Mouse (Mus musculus) heart, embryonic 13.5 days (tissue): ENCODE measurements around the gene Srsf9. TPM values are rescaled to one million over a fixed set of nuclear protein-coding genes. Genes with fewer than 3 reads are reported as not detected.
"Not testable (repeated sequence)": the region's sequence is repeated elsewhere in the genome, so short reads cannot be mapped to it uniquely, and the experiment has no call there.

Experiments used
- ATAC-seq: fragments of 200-750 bp; cut with Nextera tagmentation; 2 replicates; pipeline ENCODE4 v1.8.0; 2017; ENCODE audit warnings: moderate TSS enrichment; ENCODE audit not compliant: insufficient number of reproducible peaks, low FRiP score, low TSS enrichment; ENCODE audit errors: extremely low read depth
- H3K27ac ChIP-seq: fragments of 300-500 bp; sonication (generic); replicated peaks from 2 replicates; pipeline ENCODE4 v1.5.1; 2015; ENCODE audit warnings: moderate library complexity, mild to moderate bottlenecking, inconsistent platforms
- H3K27me3 ChIP-seq: fragments of 300-500 bp; sonication (generic); replicated peaks from 2 replicates; pipeline ENCODE4 v1.6.1; 2015; ENCODE audit warnings: mild to moderate bottlenecking, inconsistent platforms
- H3K36me3 ChIP-seq: fragments of 300-500 bp; sonication (generic); 2 replicates; pipeline ENCODE4 v1.6.1; 2015; ENCODE audit warnings: mild to moderate bottlenecking, inconsistent platforms
- H3K4me1 ChIP-seq: fragments of 300-500 bp; sonication (generic); 2 replicates; pipeline ENCODE4 v1.6.1; 2015; ENCODE audit warnings: inconsistent platforms
- H3K4me2 ChIP-seq: fragments of 300-500 bp; sonication (generic); 2 replicates; pipeline ENCODE4 v1.6.1; 2015; ENCODE audit warnings: inconsistent platforms, mild to moderate bottlenecking, moderate library complexity
- H3K4me3 ChIP-seq: fragments of 300-500 bp; sonication (generic); 2 replicates; pipeline ENCODE4 v1.5.1; 2015; ENCODE audit warnings: moderate library complexity, mild to moderate bottlenecking, inconsistent platforms
- H3K9ac ChIP-seq: fragments of 300-500 bp; sonication (generic); 2 replicates; pipeline ENCODE4 v1.6.1; 2015; ENCODE audit warnings: inconsistent platforms, mild to moderate bottlenecking, moderate library complexity
- H3K9me3 ChIP-seq: fragments of 300-500 bp; sonication (generic); 2 replicates; pipeline ENCODE4 v1.6.1; 2016; ENCODE audit warnings: inconsistent platforms
- WGBS: fragments of 180-500 bp; shearing (Covaris S2); methylation state at CpG from one replicate; pipeline ENCODE4 v1.1.7; 2015; ENCODE audit warnings: mixed read lengths; 5-methylcytosine and 5-hydroxymethylcytosine counted together
- polyA plus RNA-seq: library from polyadenylated mRNA; unstranded; fragments of >200 nt; fragmentation: Nextera tagmentation; extraction: Ambion mirVana; gene quantifications from 2 replicates; pipeline ENCODE4 v1.2.1, GENCODE M21; 2015

Srsf9 gene
- polyA plus RNA-seq, 1 experiment from 2014 or later: 112 TPM

DNA sequence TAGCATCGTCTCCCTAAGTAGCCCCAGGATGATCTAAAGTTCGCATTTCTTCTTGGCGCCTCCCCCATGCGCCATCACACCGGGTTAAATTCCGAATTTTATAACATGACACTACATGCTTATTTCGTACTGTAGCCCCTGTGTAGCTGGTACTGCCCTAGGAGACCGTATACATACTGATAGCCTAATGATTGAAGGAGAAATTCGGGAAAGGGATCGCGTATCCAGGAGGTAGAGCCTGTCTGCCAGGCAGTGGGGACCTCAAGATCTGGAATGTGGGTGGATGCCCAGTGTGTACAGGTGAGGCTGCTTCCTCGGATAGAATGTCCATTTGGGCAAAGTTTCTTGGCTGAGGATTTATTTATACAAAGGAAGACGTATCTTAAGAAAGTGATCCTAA lies 25.4 kb upstream of the Srsf9 start:
- peak overlapping the region; percentile 76; the same call in 1 of the 2 replicates for H3K27ac ChIP-seq
- 29% methylated on average over 13 of the region's 13 CpGs for WGBS

DNA sequence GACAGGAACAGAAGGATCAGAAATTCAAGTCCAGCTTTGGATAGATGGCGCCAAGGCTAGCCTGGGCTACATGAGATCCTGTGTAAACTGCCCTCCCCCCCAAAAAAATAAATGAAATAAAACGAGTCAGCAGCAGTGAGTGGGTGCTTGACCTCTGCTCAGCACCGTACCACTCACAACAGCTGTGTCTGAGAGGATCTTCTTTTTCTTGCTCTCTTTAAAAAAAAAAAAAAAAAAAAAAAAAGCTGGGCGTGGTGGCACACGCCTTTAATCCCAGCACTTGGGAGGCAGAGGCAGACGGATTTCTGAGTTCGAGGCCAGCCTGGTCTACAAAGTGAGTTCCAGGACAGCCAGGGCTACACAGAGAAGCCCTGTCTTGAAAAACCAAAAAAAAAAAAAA lies 24.8 kb upstream of the Srsf9 start:
- WGBS: 78% methylated on average over 3 of the region's 7 CpGs
- ATAC-seq, H3K27me3 ChIP-seq, H3K9me3 ChIP-seq, H3K27ac ChIP-seq: not testable (repeated sequence)
- H3K4me3 ChIP-seq: peak overlapping the region; percentile 73; the same call in 1 of the 2 replicates
- H3K4me2 ChIP-seq: peak overlapping the region; percentile 86; the same call in 1 of the 2 replicates
- peaks cover 28% of the 10 kb centered on the region for H3K4me1 ChIP-seq
- 0 out of 2 replicates have a peak overlapping the region, but pooled peaks have one; percentile 84 for H3K9ac ChIP-seq
- H3K36me3 ChIP-seq: peaks cover 23% of the 10 kb centered on the region

More for the DNA sequence above, 25.4 kb upstream of the Srsf9 start:
- Histone ChIP-seq H3K36me3 (peaks cover 28% of the 10 kb centered on the region), H3K27me3 (no peaks in the 10 kb centered on the region), H3K4me2 (peak overlapping the region; percentile 86), H3K9me3 (no peaks in the 10 kb centered on the region), H3K9ac (peak overlapping the region; percentile 84), H3K4me3 (peak overlapping the region; percentile 73), H3K4me1 (peaks cover 34% of the 10 kb centered on the region)
- ATAC-seq: no peak

DNA sequence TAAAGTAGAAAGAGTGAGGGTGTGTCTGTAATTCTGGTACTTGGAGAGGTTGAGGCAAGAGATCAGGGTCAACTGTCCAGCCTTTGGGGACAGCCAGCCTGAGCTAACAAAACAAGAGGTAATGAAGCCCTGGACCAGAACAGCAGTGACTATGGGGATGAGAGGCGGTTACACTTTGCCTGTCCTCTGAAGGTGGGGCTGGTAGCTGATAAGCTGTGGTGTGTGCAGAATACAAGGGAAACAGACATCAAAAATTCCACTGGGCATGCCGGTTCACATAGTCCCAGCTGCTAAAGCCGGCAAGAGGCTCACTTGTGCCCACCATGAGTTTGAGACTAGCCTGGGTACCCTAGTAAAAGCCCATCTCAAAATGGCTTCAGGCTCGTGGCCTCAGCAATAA lies 14.6 kb upstream of the Srsf9 start:
- no peak for ATAC-seq
- H3K36me3 ChIP-seq: no peaks in the 10 kb centered on the region
- H3K27me3 ChIP-seq: no peaks in the 10 kb centered on the region
- no peak overlapping the region for H3K4me3 ChIP-seq
- H3K4me2 ChIP-seq: peak overlapping the region; percentile 8; the same call in 1 of the 2 replicates
- peaks cover 31% of the 10 kb centered on the region for H3K4me1 ChIP-seq
- H3K27ac ChIP-seq: peak overlapping the region; percentile 30
- H3K9me3 ChIP-seq: no peaks in the 10 kb centered on the region
- 42% methylated on average over 4 of the region's 4 CpGs for WGBS
- no peak overlapping the region for H3K9ac ChIP-seq

DNA sequence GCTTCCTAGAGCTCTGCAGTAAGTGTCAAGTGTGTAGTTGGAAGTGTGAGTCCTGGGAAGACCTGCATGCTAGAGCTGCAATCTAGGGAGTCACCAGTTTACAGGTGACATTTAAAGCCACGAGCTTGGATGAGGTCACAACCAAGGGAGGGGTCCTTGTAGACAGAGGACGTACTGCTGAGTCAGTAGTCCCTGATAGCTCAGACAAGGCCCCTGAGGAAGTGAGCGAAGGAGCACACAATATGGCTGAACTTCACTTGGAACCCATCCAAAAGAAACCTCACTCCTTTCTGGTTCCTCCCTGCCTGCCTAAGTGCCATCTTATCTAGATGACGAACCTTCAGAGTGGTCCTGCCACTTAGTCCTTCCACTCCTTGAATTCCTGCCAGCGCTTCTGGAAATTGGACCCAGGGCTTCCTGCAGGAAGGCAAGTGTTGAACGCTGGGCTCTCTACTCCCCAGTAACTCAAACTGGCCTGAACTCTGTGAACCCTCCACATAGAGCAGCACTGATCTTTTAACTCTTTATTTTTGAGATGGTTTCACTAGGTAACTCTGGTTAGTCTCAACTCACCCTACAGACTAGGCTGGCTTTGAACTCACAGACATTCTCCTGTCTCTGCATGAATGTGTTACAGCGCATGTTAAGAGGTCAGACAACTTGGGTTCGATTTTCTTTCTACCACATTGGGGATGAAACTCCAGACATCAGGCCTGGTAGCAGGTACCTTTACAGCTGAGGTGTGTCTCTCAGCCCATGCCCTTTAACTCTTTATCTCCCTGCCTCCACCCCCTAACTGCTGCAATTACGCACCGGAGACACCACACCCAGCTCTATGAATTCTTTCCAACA lies 13.9 kb upstream of the Srsf9 start:
- H3K27ac ChIP-seq: peak overlapping the region; percentile 30
- H3K27me3 ChIP-seq: no peaks in the 10 kb centered on the region
- no peaks in the 10 kb centered on the region for H3K9me3 ChIP-seq
- H3K4me3 ChIP-seq: no peak overlapping the region
- peak overlapping the region; percentile 33; the same call in 1 of the 2 replicates for H3K9ac ChIP-seq
- peak overlapping the region; percentile 8; the same call in 1 of the 2 replicates for H3K4me2 ChIP-seq
- peak; percentile 44; the same call in 1 of the 2 replicates for ATAC-seq
- 41% methylated on average over 10 of the region's 10 CpGs for WGBS
- no peaks in the 10 kb centered on the region for H3K36me3 ChIP-seq
- H3K4me1 ChIP-seq: peaks cover 38% of the 10 kb centered on the region

DNA sequence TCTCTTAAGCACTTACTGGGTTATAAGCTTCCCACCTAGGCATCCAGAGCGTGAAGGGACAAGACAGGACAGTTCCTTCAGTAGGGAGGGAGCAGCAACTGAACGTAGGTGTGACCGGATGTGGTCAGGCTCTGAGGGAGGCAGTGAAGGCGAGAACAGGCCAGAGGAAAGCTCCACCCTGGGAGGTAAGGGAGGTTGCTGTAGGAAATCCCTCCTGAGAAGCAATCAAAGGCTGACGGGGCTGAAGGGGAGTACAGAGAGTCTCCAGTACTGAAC lies 13.4 kb upstream of the Srsf9 start:
- peak overlapping the region; percentile 30 for H3K27ac ChIP-seq

DNA sequence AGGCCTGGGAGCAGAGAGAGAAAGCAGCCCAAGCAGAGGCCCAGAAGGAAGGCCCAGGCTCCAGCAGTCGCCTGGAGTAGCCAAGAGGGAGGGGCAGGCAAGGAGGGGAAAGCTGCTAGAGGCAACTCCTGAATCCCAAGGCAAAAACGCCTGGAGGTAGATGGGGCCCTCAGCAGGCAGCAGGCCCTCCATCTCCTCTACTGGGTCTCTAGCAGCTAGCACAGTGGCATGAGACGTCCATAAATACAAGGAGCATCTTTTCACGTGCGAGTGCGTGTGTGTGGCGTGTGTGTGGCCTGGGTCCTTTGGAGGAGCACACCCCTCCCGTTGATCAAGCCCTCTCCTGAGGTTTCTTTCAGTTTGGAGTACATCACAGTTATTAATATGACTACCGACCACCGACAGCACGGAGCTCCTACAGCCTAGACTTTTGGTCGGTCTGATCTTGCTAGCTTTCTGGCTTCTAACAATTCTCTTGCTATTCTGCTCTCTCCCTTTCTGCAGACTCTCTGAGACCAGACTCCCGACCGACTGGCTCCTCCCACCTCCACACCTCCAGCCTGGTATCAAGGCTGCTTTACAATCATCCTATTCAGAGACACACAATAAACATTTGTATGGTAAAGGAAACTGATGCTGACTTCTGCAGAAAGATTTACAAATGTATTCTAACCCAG lies 9.9 kb upstream of the Srsf9 start:
- no peak overlapping the region for H3K4me3 ChIP-seq
- ATAC-seq: no peak
- no peaks in the 10 kb centered on the region for H3K9me3 ChIP-seq
- H3K4me1 ChIP-seq: peaks cover 54% of the 10 kb centered on the region
- H3K9ac ChIP-seq: peak overlapping the region; percentile 41
- peak overlapping the region; percentile 58 for H3K27ac ChIP-seq
- WGBS: 12% methylated on average over 14 of the region's 14 CpGs
- H3K36me3 ChIP-seq: no peaks in the 10 kb centered on the region
- peak overlapping the region; percentile 56 for H3K4me2 ChIP-seq
- no peaks in the 10 kb centered on the region for H3K27me3 ChIP-seq

More for the DNA sequence above, 13.4 kb upstream of the Srsf9 start:
- Histone ChIP-seq H3K27me3 (no peaks in the 10 kb centered on the region), H3K4me1 (peaks cover 44% of the 10 kb centered on the region), H3K4me2 (no peak overlapping the region; the same call in 1 of the 2 replicates), H3K9me3 (no peaks in the 10 kb centered on the region), H3K4me3 (no peak overlapping the region), H3K9ac (peak overlapping the region; percentile 33; the same call in 1 of the 2 replicates), H3K36me3 (no peaks in the 10 kb centered on the region)
- 36% methylated on average over 5 of the region's 5 CpGs for WGBS
- no peak for ATAC-seq

DNA sequence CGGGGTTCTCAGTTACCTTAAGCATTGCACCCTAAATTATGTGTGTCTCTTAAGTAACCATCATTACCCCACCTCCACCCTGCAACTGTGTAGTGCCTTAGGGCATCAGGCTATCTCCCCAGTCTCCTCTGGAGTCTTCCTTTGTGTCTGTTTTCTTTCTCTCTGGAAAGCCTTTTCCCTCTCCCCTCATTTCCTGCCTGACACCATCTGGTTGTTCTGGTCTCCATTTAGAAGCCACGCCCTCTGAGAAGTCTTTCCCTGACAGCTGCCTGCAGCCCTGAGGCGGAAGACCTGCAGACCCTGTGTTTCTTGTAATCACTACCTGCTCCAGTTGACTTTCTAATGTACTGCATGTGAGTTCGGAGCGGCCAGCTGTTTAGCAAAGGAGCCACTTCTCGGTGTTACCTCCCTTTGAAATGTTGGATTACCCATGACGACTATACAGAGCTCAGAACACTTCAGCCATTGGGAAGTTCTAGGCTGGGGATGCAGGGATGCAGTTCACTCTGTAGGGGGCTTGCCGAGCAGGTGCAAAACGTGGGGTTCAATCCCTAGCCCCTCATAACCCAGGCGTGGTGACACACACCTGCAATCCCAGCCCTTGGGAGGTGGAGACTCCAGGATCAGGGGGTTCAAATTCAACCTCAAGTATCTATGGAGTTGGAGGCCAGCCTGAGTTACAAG lies 9.2 kb upstream of the Srsf9 start:
- H3K27ac ChIP-seq: peak overlapping the region; percentile 58
- WGBS: 8% methylated on average over 10 of the region's 10 CpGs
- no peaks in the 10 kb centered on the region for H3K9me3 ChIP-seq
- peak overlapping the region; percentile 56 for H3K4me2 ChIP-seq
- no peak for ATAC-seq
- no peaks in the 10 kb centered on the region for H3K27me3 ChIP-seq
- H3K4me3 ChIP-seq: peak overlapping the region; percentile 9; the same call in 1 of the 2 replicates
- peak overlapping the region; percentile 41; the same call in 1 of the 2 replicates for H3K9ac ChIP-seq
- no peaks in the 10 kb centered on the region for H3K36me3 ChIP-seq
- H3K4me1 ChIP-seq: peaks cover 47% of the 10 kb centered on the region

DNA sequence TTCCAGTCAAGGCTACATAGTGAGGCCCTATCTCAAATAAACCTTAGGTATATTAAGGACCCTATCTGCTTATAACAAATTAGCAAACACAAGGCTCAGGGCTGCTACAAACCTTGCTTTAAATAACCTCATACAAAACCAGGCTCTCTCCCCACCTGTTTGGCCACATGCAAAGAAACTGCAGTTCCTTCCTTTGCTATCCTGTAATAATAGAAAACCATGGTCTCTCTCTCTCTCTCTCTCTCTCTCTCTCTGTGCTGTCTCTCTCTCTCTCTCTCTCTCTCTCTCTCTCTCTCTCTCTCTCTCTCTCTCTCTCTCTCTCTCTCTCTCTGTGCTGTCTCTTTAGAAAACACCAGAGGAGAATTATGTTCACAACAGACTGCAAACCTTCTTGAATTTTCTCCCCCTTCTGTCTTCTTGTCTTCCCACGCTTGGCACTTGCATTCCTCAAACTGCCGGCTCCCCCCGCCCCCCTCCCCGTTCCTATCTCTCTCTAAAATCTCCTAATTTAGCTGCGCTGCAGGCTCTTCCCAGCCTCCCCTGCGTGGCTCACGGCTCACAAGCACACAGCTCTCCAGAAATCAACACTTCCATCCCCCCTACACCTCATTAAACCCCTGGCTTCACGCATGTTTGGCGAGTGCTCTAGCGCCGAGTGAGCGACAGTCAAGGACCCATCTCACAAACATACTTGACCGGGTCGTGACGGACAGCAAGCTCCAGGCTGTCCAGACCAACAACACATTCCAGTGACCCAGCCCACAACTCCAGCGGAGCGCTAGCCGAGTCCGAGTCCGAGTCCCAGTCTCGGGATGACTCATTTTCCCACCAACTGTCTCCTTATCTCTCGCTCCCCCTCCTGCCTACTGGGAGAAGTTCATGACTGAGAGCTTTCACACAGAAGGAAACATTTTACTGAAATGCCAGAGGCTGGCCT lies 7.7 kb upstream of the Srsf9 start:
- peak; percentile 70; the same call in 1 of the 2 replicates for ATAC-seq
- Histone ChIP-seq H3K9me3 (no peaks in the 10 kb centered on the region), H3K27ac (peak overlapping the region; percentile 78), H3K27me3 (no peaks in the 10 kb centered on the region), H3K9ac (peak overlapping the region; percentile 80), H3K4me3 (peak overlapping the region; percentile 54), H3K4me2 (peak overlapping the region; percentile 86), H3K4me1 (peaks cover 36% of the 10 kb centered on the region), H3K36me3 (no peaks in the 10 kb centered on the region)
- under 1% methylated on average over 22 of the region's 22 CpGs for WGBS

DNA sequence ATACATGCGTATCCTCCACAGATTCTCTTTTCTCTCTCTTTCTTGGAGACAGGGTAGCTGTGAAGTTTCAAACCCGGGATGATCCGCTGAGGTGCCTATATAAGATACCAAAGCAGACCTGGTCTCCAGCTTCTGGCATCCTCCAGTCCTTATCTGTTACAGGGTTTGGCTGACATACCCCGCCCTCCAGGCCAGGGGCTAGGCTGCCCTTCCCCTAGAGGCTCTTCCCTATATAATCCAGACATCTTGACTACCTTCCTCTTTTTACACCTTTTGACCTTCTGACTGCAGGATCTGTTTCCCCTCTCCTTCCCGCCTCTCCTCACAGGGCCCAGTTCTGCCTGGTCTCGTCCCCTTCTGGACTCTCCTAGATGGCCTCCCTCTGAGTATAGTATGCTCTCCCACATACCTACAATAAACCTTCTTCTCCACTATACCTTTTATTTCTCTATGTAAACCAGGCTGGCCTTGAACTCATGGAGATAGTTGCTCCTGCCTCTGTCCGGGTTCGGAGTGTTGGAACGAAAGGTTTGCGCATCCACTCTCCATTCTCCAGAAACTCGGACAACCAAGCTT lies 633 bp upstream of the Srsf9 start:
- 11% methylated on average over 11 of the region's 11 CpGs for WGBS
- H3K9ac ChIP-seq: peak overlapping the region; percentile 98

More for the DNA sequence above, 633 bp upstream of the Srsf9 start:
- peak overlapping the region; percentile 91 for H3K27ac ChIP-seq
- peak; percentile 12; the same call in 1 of the 2 replicates for ATAC-seq
- no peaks in the 10 kb centered on the region for H3K27me3 ChIP-seq
- peak overlapping the region; percentile 91 for H3K4me2 ChIP-seq
- H3K9me3 ChIP-seq: no peaks in the 10 kb centered on the region
- H3K4me1 ChIP-seq: peaks cover 43% of the 10 kb centered on the region
- peak overlapping the region; percentile 99 for H3K4me3 ChIP-seq
- H3K36me3 ChIP-seq: peaks cover 22% of the 10 kb centered on the region
